Mouse (Mus musculus) midbrain, postnatal 0 days (tissue): ENCODE measurements at regions not wholly inside any gene's neighbourhood (a gene's known extent, or its start where the extent isn't known, plus 50 kb on each side); places are given as distances from the start of the nearest gene placed in this dataset.

ENCODE experiments used
- ATAC-seq: fragments of 200-750 bp; cut with Nextera tagmentation; 2 replicates; pipeline ENCODE4 v1.8.0; 2017; ENCODE audit warnings: moderate number of reproducible peaks, mild to moderate bottlenecking, moderate TSS enrichment, moderate library complexity; ENCODE audit not compliant: low FRiP score
- DNase-seq: peaks from one replicate; pipeline ENCODE4 v3.0.0-alpha.2; 2015; ENCODE audit warnings: low spot score
- H3K27ac ChIP-seq: fragments of 300-500 bp; sonication (generic); 2 replicates; pipeline ENCODE4 v1.5.1; 2014; ENCODE audit warnings: low read depth, mild to moderate bottlenecking, low read length, mixed read lengths
- H3K27me3 ChIP-seq: fragments of 300-500 bp; sonication (generic); 2 replicates; pipeline ENCODE4 v1.6.1; 2014; ENCODE audit warnings: low read length, control low read depth, mixed read lengths; ENCODE audit not compliant: insufficient read depth
- H3K36me3 ChIP-seq: fragments of 300-500 bp; sonication (generic); 2 replicates; pipeline ENCODE4 v1.6.1; 2014; ENCODE audit warnings: low read length, control low read depth, mixed read lengths; ENCODE audit not compliant: insufficient read depth
- H3K4me1 ChIP-seq: fragments of 300-500 bp; sonication (generic); 2 replicates; pipeline ENCODE4 v1.6.1; 2014; ENCODE audit warnings: mild to moderate bottlenecking, control low read depth, antibody characterized with exemption, low read length, mixed read lengths; ENCODE audit not compliant: insufficient read depth
- H3K4me2 ChIP-seq: fragments of 300-500 bp; sonication (generic); 2 replicates; pipeline ENCODE4 v1.6.1; 2014; ENCODE audit warnings: low read depth, mild to moderate bottlenecking, low read length, mixed read lengths; ENCODE audit not compliant: poor library complexity, severe bottlenecking
- H3K4me3 ChIP-seq: fragments of 300-500 bp; sonication (generic); 2 replicates; pipeline ENCODE4 v1.5.1; 2014; ENCODE audit warnings: low read depth, mild to moderate bottlenecking, low read length, moderate library complexity
- H3K9ac ChIP-seq: fragments of 300-500 bp; sonication (generic); replicated peaks from 2 replicates; pipeline ENCODE4 v1.6.1; 2014; ENCODE audit warnings: mild to moderate bottlenecking, low read length, moderate library complexity, mixed read lengths; ENCODE audit not compliant: poor library complexity, severe bottlenecking
- H3K9me3 ChIP-seq: fragments of 300-500 bp; sonication (generic); 2 replicates; pipeline ENCODE4 v1.6.1; 2016; ENCODE audit warnings: low read length, control low read depth
- CTCF ChIP-seq: IDR thresholded peaks from 2 replicates; pipeline ENCODE4 v1.5.1; 2016; ENCODE audit warnings: antibody characterized with exemption, mild to moderate bottlenecking
- WGBS: fragments of 180-500 bp; shearing (Covaris S2); extraction: QIAGEN DNeasy Blood & Tissue Kit; methylation state at CpG from one replicate; pipeline ENCODE4 v1.1.7; 2014; 5-methylcytosine and 5-hydroxymethylcytosine counted together

GRCm38 (mm10) chr2:128318956-128319355 is 193.1 kb downstream of the Bcl2l11 start:
- Histone ChIP-seq H3K9ac (no peak overlapping the region), H3K4me2 (no peak overlapping the region), H3K9me3 (no peaks in the 10 kb centered on the region), H3K4me1 (no peaks in the 10 kb centered on the region), H3K27me3 (no peaks in the 10 kb centered on the region), H3K4me3 (no peak overlapping the region), H3K36me3 (no peaks in the 10 kb centered on the region), H3K27ac (no peak overlapping the region)
- 80% methylated on average over 5 of the region's 5 CpGs for WGBS
- DNase-seq (no peak), ATAC-seq (no peak)
- no peak for TF ChIP-seq CTCF

DNA sequence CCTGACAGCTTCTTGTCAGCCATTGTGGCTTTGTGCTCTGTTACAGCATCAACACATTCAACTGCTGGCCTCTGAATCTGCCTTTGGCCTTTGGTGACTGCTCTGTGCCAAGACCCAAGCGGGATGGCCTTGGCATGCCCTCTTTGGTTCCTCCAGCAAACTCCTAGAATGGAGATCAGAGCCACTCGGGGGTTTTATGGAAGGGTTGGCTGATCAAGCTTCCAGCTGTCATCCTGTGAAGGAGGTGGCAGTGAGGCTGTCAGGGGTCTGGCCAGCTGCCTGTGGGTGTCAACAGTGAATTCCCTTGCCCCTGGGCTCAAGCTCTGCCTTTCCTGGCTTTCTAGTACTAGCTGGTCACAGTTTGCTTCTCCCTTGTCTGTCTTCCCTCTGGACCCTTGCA is 195.6 kb downstream of the Bcl2l11 start:
- Histone ChIP-seq H3K9ac (no peak overlapping the region), H3K9me3 (no peaks in the 10 kb centered on the region), H3K4me3 (no peak overlapping the region), H3K27ac (no peak overlapping the region), H3K4me1 (peaks cover 6% of the 10 kb centered on the region), H3K27me3 (no peaks in the 10 kb centered on the region), H3K36me3 (no peaks in the 10 kb centered on the region), H3K4me2 (no peak overlapping the region)
- 49% methylated on average over 2 of the region's 2 CpGs for WGBS
- no peak for TF ChIP-seq CTCF
- peak; percentile 74 for DNase-seq
- ATAC-seq: no peak

DNA sequence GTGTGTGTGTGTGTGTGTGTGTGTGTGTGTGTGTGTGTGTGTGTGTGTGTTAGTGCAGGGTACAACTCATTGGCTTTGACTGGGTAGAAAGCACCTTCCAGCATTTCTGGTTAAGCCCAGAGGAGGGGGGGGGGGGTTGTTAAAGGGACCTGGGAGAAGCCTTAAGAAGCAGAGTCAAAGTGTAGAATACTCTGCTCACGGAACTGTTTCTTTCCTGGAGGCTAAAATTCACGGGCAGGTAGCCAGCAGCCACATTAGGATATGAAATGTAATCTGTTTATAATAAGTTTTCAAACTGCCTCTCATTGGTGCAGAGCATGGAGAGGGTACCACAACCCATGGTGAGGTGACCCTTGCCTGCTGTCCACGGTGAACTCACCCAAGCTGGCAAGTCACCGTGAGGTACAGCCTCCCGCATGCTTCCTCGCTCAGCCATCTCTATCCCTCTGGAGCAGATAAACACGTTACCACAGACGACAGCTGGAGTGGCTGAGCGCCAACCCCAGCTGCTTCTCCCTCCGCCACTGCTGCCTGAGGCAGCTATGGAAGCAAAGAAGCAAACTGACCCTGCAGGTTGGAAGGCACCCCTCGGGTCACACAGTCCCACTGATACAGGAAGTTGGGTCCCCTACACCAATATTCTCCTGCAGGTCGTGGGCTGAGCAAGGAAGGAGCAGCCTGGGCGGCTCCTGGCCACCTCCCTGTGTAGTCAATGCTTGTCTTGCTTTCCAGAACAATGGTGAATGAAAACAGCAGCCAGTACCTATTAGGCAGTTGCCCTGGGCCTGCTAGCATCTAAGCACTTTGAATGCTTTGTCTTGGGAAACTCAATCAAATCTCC is 198.6 kb downstream of the Bcl2l11 start:
- no peaks in the 10 kb centered on the region for H3K9me3 ChIP-seq
- H3K9ac ChIP-seq: no peak overlapping the region
- no peak for TF ChIP-seq CTCF
- no peaks in the 10 kb centered on the region for H3K27me3 ChIP-seq
- no peak overlapping the region for H3K27ac ChIP-seq
- H3K4me2 ChIP-seq: no peak overlapping the region
- ATAC-seq (no peak), DNase-seq (peak; percentile 76)
- no peak overlapping the region for H3K4me3 ChIP-seq
- H3K36me3 ChIP-seq: no peaks in the 10 kb centered on the region
- 28% methylated on average over 13 of the region's 13 CpGs for WGBS
- peaks cover 6% of the 10 kb centered on the region for H3K4me1 ChIP-seq

GRCm38 (mm10) chr2:128325097-128325421 is 199.2 kb downstream of the Bcl2l11 start:
- no peaks in the 10 kb centered on the region for H3K9me3 ChIP-seq
- H3K36me3 ChIP-seq: no peaks in the 10 kb centered on the region
- H3K27ac ChIP-seq: no peak overlapping the region
- H3K27me3 ChIP-seq: no peaks in the 10 kb centered on the region
- no peak overlapping the region for H3K4me2 ChIP-seq
- WGBS: 56% methylated on average over 4 of the region's 4 CpGs
- no peak for ATAC-seq
- TF ChIP-seq CTCF: no peak
- DNase-seq: no peak
- no peak overlapping the region for H3K4me3 ChIP-seq
- no peak overlapping the region for H3K9ac ChIP-seq
- peaks cover 6% of the 10 kb centered on the region for H3K4me1 ChIP-seq

GRCm38 (mm10) chr2:128325456-128325855 is 199.6 kb downstream of the Bcl2l11 start:
- Histone ChIP-seq H3K27ac (no peak overlapping the region), H3K4me3 (no peak overlapping the region), H3K4me1 (peaks cover 6% of the 10 kb centered on the region), H3K9ac (no peak overlapping the region), H3K9me3 (no peaks in the 10 kb centered on the region), H3K27me3 (no peaks in the 10 kb centered on the region), H3K36me3 (no peaks in the 10 kb centered on the region), H3K4me2 (no peak overlapping the region)
- ATAC-seq (no peak), DNase-seq (no peak)
- WGBS: 92% methylated on average over 4 of the region's 4 CpGs
- no peak for TF ChIP-seq CTCF

DNA sequence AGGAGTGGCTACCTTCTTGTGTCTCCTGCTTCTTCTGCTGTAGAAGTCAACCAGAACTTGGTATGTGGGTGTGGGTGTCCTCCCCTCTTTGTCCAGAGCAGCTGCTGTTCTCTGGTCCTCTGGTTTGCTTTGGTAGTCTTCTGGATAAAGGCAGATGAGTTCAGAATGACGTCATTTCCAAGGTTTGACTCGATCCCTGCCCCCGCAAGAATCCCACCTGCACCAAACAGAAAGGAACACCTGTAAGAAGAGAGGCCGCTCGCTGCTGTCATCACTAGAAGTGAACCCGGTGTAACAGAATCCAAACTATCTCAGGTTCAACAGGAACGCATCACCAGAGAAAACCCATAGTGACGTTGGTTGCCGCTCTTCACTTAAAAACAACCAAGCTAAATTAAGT is 205.0 kb downstream of the Bcl2l11 start:
- no peak overlapping the region for H3K4me3 ChIP-seq
- no peak for DNase-seq
- no peaks in the 10 kb centered on the region for H3K27me3 ChIP-seq
- no peaks in the 10 kb centered on the region for H3K36me3 ChIP-seq
- no peak overlapping the region for H3K27ac ChIP-seq
- no peaks in the 10 kb centered on the region for H3K4me1 ChIP-seq
- no peak overlapping the region for H3K4me2 ChIP-seq
- WGBS: 86% methylated on average over 9 of the region's 9 CpGs
- ATAC-seq: no peak
- no peak overlapping the region for H3K9ac ChIP-seq
- TF ChIP-seq CTCF: no peak
- no peaks in the 10 kb centered on the region for H3K9me3 ChIP-seq
